Mouse (Mus musculus) neural tube, embryonic 11.5 days (tissue): Measurements from ENCODE around the gene D6Wsu163e. TPM values are rescaled to one million over a fixed set of nuclear protein-coding genes. Genes with fewer than 3 reads are reported as not detected.

Source experiments
- ATAC-seq: fragments of 200-750 bp; cut with Nextera tagmentation; 2 replicates; pipeline ENCODE4 v1.8.0; 2017; ENCODE audit warnings: moderate number of reproducible peaks, mild to moderate bottlenecking, moderate TSS enrichment, moderate library complexity; ENCODE audit not compliant: insufficient read depth, low FRiP score, low TSS enrichment
- DNase-seq: peaks from one replicate; pipeline ENCODE4 v3.0.0-alpha.2; 2015; ENCODE audit warnings: low spot score
- H3K27ac ChIP-seq: fragments of 300-500 bp; sonication (generic); 2 replicates; pipeline ENCODE4 v1.5.1; 2014; ENCODE audit warnings: low read depth, mild to moderate bottlenecking, low read length
- H3K27me3 ChIP-seq: fragments of 300-500 bp; sonication (generic); 2 replicates; pipeline ENCODE4 v1.6.1; 2014; ENCODE audit warnings: mild to moderate bottlenecking, low read length, mixed read lengths; ENCODE audit not compliant: control insufficient read depth, insufficient read depth
- H3K36me3 ChIP-seq: fragments of 300-500 bp; sonication (generic); 2 replicates; pipeline ENCODE4 v1.6.1; 2014; ENCODE audit warnings: mild to moderate bottlenecking, low read length, moderate library complexity, mixed read lengths; ENCODE audit not compliant: control insufficient read depth, insufficient read depth
- H3K4me1 ChIP-seq: fragments of 300-500 bp; sonication (generic); 2 replicates; pipeline ENCODE4 v1.6.1; 2014; ENCODE audit warnings: low read length, mixed read lengths; ENCODE audit not compliant: control insufficient read depth, insufficient read depth
- H3K4me2 ChIP-seq: fragments of 300-500 bp; sonication (generic); 2 replicates; pipeline ENCODE4 v1.6.1; 2014; ENCODE audit warnings: low read depth, mild to moderate bottlenecking, moderate library complexity
- H3K4me3 ChIP-seq: fragments of 300-500 bp; sonication (generic); 2 replicates; pipeline ENCODE4 v1.5.1; 2014; ENCODE audit warnings: low read depth, low read length
- H3K9ac ChIP-seq: fragments of 300-500 bp; sonication (generic); 2 replicates; pipeline ENCODE4 v1.6.1; 2014; ENCODE audit warnings: mild to moderate bottlenecking, low read length
- H3K9me3 ChIP-seq: fragments of 300-500 bp; sonication (generic); 2 replicates; pipeline ENCODE4 v1.6.1; 2016; ENCODE audit warnings: low read length; ENCODE audit not compliant: control insufficient read depth
- WGBS: fragments of 180-500 bp; shearing (Covaris S2); extraction: QIAGEN DNeasy Blood & Tissue Kit; methylation state at CpG from one replicate; pipeline ENCODE4 v1.1.7; 2014; 5-methylcytosine and 5-hydroxymethylcytosine counted together
- polyA plus RNA-seq: library from polyadenylated mRNA; unstranded; fragments of >200 nt; fragmentation: Nextera tagmentation; extraction: Ambion mirVana; gene quantifications from 2 replicates; pipeline ENCODE4 v1.2.1, GENCODE M21; 2014

The D6Wsu163e gene
- polyA plus RNA-seq, 1 experiment from 2014 or later: 21.2 TPM

GRCm38 (mm10) chr6:127014906-127015770 is 75.4 kb downstream of the D6Wsu163e start, which contains the start of gene Fgf6:
TSS of gene Fgf6 (plus strand) at chr6:127015586.
- Histone ChIP-seq H3K27me3 (no peaks in the 10 kb centered on the region), H3K27ac (no peak within 1 kb of the TSS), H3K4me1 (peaks cover 6% of the 10 kb centered on the region), H3K36me3 (no peaks in the 10 kb centered on the region), H3K9me3 (no peaks in the 10 kb centered on the region), H3K4me2 (no peak within 1 kb of the TSS), H3K4me3 (no peak within 1 kb of the TSS), H3K9ac (no peak within 1 kb of the TSS)
- WGBS: 75% methylated on average over 26 of the region's 26 CpGs
- ATAC-seq (no peak), DNase-seq (no peak)

GRCm38 (mm10) chr6:127019254-127019653 is 79.5 kb downstream of the D6Wsu163e start:
- Histone ChIP-seq H3K27ac (no peak overlapping the region), H3K4me1 (peaks cover 6% of the 10 kb centered on the region), H3K9me3 (no peaks in the 10 kb centered on the region), H3K27me3 (no peaks in the 10 kb centered on the region), H3K4me2 (no peak overlapping the region), H3K4me3 (no peak overlapping the region), H3K9ac (no peak overlapping the region), H3K36me3 (no peaks in the 10 kb centered on the region)
- WGBS: 2% methylated on average over 6 of the region's 6 CpGs
- no peak for ATAC-seq
- no peak for DNase-seq

- no peaks in the 10 kb centered on the region for H3K36me3 ChIP-seq
- no peak overlapping the region for H3K9ac ChIP-seq
- H3K27me3 ChIP-seq: no peaks in the 10 kb centered on the region
- ATAC-seq (no peak), DNase-seq (no peak)
- H3K4me3 ChIP-seq: no peak overlapping the region
- H3K4me2 ChIP-seq: no peak overlapping the region
- H3K27ac ChIP-seq: no peak overlapping the region
- 16% methylated on average over 13 of the region's 13 CpGs for WGBS
- H3K4me1 ChIP-seq: peaks cover 6% of the 10 kb centered on the region
- no peaks in the 10 kb centered on the region for H3K9me3 ChIP-seq
Measured at GRCm38 (mm10) chr6:127020431-127020830, 80.7 kb downstream of the D6Wsu163e start.

GRCm38 (mm10) chr6:127024836-127025235 is 85.1 kb downstream of the D6Wsu163e start:
- WGBS: 79% methylated on average over 7 of the region's 7 CpGs
- no peaks in the 10 kb centered on the region for H3K9me3 ChIP-seq

More at GRCm38 (mm10) chr6:127024836-127025235, 85.1 kb downstream of the D6Wsu163e start:
- H3K36me3 ChIP-seq: no peaks in the 10 kb centered on the region
- no peaks in the 10 kb centered on the region for H3K27me3 ChIP-seq
- no peak for DNase-seq
- H3K4me1 ChIP-seq: no peaks in the 10 kb centered on the region
- H3K9ac ChIP-seq: no peak overlapping the region
- H3K27ac ChIP-seq: no peak overlapping the region
- H3K4me2 ChIP-seq: no peak overlapping the region
- H3K4me3 ChIP-seq: no peak overlapping the region
- no peak for ATAC-seq

Other genes with a start within 250 kb of the D6Wsu163e start
- gene Kcna6, start 199.3 kb upstream of the D6Wsu163e start, polyA plus RNA-seq: 7.7 and 10.5 TPM in 2 replicates
- 194 and 195 TPM in 2 replicates for gene Ndufa9, start 90.8 kb upstream of the D6Wsu163e start, polyA plus RNA-seq
- gene Akap3, start 86.9 kb upstream of the D6Wsu163e start, polyA plus RNA-seq: 0.26 TPM in 1 of 2 replicates, not detected in the other
- gene Dyrk4, start 18.1 kb upstream of the D6Wsu163e start, polyA plus RNA-seq: 0.11 and 0.12 TPM in 2 replicates
- gene Rad51ap1, start 375 bp upstream of the D6Wsu163e start, polyA plus RNA-seq: 73.2 and 75.4 TPM in 2 replicates
- 1.1 and 1.2 TPM in 2 replicates for gene Fgf6, start 75.6 kb downstream of the D6Wsu163e start, polyA plus RNA-seq
- gene Fgf23, start 132.9 kb downstream of the D6Wsu163e start, polyA plus RNA-seq: not detected in 2 replicates
- gene Tigar, start 169.6 kb downstream of the D6Wsu163e start, polyA plus RNA-seq: 7.3 and 7.8 TPM in 2 replicates
- gene Ccnd2, start 212.2 kb downstream of the D6Wsu163e start, polyA plus RNA-seq: 934 and 952 TPM in 2 replicates